Mouse (Mus musculus) heart, postnatal 25 days (tissue): ENCODE results near the gene Pskh1. TPM values are rescaled to one million over a fixed set of nuclear protein-coding genes. Genes with fewer than 3 reads are reported as not detected.

Experiments
- microRNA-seq: library from miRNA; unstranded; fragments of <30 nt; microRNA quantifications from one replicate; pipeline ENCODE4 v1.2.0, GENCODE M21; 2022
- total RNA-seq, 2 experiments: library from RNA; stranded (reverse); gene quantifications; 2 replicates each; pipeline ENCODE4 v1.2.3; 2021

Gene Pskh1
- total RNA-seq, 2 experiments from 2014 or later, result 16.0 to 16.6 TPM

Small RNA genes within 50 kb of the gene (microRNA-seq; reads per million reads assigned to microRNA genes)
- gene Mir7074, result not detected

Other genes starting within 250 kb of the Pskh1 start
- gene Carmil2, start 214.2 kb upstream of the Pskh1 start, total RNA-seq, result under 1 TPM; 0.18 to 0.20 TPM
- gene Acd, start 199.3 kb upstream of the Pskh1 start, total RNA-seq, result 10 to 100 TPM; 11.1 to 13.7 TPM
- gene Pard6a, start 199.3 kb upstream of the Pskh1 start, total RNA-seq, result 1 to 10 TPM; 8.4 to 9.1 TPM
- gene 4933405L10Rik, start 192.8 kb upstream of the Pskh1 start, total RNA-seq, result not detected
- gene Enkd1, start 192.2 kb upstream of the Pskh1 start, total RNA-seq, result 1 to 10 TPM; 2.0 to 2.4 TPM
- 1 to 10 TPM; 4.2 to 4.8 TPM for gene Gfod2, start 141.8 kb upstream of the Pskh1 start, total RNA-seq
- gene Ranbp10, start 73.1 kb upstream of the Pskh1 start, total RNA-seq, result 10 to 100 TPM; 19.1 to 19.2 TPM
- gene Tsnaxip1, start 72.7 kb upstream of the Pskh1 start, total RNA-seq, result not detected
- gene Cenpt, start 47.2 kb upstream of the Pskh1 start, total RNA-seq, result 1 to 10 TPM; 2.2 to 2.9 TPM
- gene Thap11, start 45.3 kb upstream of the Pskh1 start, total RNA-seq, result 10 to 100 TPM; 23.8 to 27.4 TPM
- gene Nutf2, start 39.9 kb upstream of the Pskh1 start, total RNA-seq, result 10 to 100 TPM; 30.7 to 35.0 TPM
- gene Edc4, start 19.6 kb upstream of the Pskh1 start, total RNA-seq, result 10 to 100 TPM; 23.5 to 23.8 TPM
- under 1 TPM; 0.61 to 0.65 TPM for gene Nrn1l, start 6.9 kb upstream of the Pskh1 start, total RNA-seq
- gene Ctrl, start 33.4 kb downstream of the Pskh1 start, total RNA-seq, result under 1 TPM in 1 of 2 experiments, not detected in 1; 0.31 TPM
- 10 to 100 TPM; 64.8 to 68.3 TPM for gene Psmb10, start 38.0 kb downstream of the Pskh1 start, total RNA-seq
- 1 to 10 TPM in 1 of 2 experiments, under 1 TPM in 1; 0.75 to 1.3 TPM for gene Lcat, start 42.9 kb downstream of the Pskh1 start, total RNA-seq
- 10 to 100 TPM; 39.4 to 48.7 TPM for gene Slc12a4, start 65.7 kb downstream of the Pskh1 start, total RNA-seq
- gene Dpep3, start 79.0 kb downstream of the Pskh1 start, total RNA-seq, result not detected
- gene Dus2, start 90.9 kb downstream of the Pskh1 start, total RNA-seq, result 1 to 10 TPM; 8.8 to 8.9 TPM
- gene Dpep2nb, start 105.5 kb downstream of the Pskh1 start, total RNA-seq, result not detected
- gene Ddx28, start 111.4 kb downstream of the Pskh1 start, total RNA-seq, result 10 to 100 TPM; 10.1 to 10.3 TPM
- gene Nfatc3, start 158.4 kb downstream of the Pskh1 start, total RNA-seq, result 10 to 100 TPM; 19.3 to 21.7 TPM
- under 1 TPM; 0.53 to 0.60 TPM for gene Esrp2, start 236.5 kb downstream of the Pskh1 start, total RNA-seq
- gene Pla2g15, start 250.0 kb downstream of the Pskh1 start, total RNA-seq, result 1 to 10 TPM; 7.8 to 8.7 TPM